Mouse (Mus musculus): ENCODE data around the gene Vegfc.

DNA sequence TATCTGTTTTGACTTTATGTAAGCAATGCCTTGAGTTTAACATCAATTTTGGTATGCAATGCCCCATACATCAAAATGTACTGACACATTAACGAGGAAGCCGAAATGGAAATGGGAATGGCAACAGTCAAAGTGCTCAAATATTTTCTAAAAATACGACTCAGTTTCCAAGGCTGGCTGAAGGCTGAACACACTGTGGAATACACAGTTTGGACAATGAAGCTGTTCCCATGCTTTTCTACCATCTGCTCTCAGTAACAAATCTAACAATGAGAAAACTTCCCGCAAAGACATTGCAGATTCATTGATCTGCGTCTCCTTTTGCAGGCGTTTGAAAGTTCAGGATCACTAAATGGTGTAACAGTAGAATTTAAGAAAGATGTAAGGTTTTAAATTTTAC, 155.9 kb downstream of the Vegfc start:
- no peak for TF ChIP-seq CTCF (IDR thresholded peaks at IDR 0.05; ENCODE audit: low read depth)
- no peak for TF ChIP-seq EP300 (IDR thresholded peaks at IDR 0.05; ENCODE audit: low read depth)
